Mouse (Mus musculus) liver, embryonic 13.5 days (tissue): ENCODE measurements at regions not wholly inside any gene's neighbourhood (a gene's known extent, or its start where the extent isn't known, plus 50 kb on each side); places are given as distances from the start of the nearest gene placed in this dataset.

Experiments
- ATAC-seq: fragments of 200-750 bp; cut with Nextera tagmentation; 2 replicates; pipeline ENCODE4 v1.8.0; 2017; ENCODE audit warnings: low read depth, mild to moderate bottlenecking, moderate number of reproducible peaks, moderate library complexity
- DNase-seq: peaks from one replicate; pipeline ENCODE4 v3.0.0; 2022
- H3K27ac ChIP-seq: fragments of 300-500 bp; sonication (generic); 2 replicates; pipeline ENCODE4 v1.5.1; 2015; ENCODE audit warnings: moderate library complexity, mild to moderate bottlenecking, inconsistent platforms
- H3K27me3 ChIP-seq: fragments of 300-500 bp; sonication (generic); 2 replicates; pipeline ENCODE4 v1.6.1; 2015; ENCODE audit warnings: mild to moderate bottlenecking, inconsistent platforms
- H3K36me3 ChIP-seq: fragments of 300-500 bp; sonication (generic); 2 replicates; pipeline ENCODE4 v1.6.1; 2015; ENCODE audit warnings: mild to moderate bottlenecking, inconsistent platforms
- H3K4me1 ChIP-seq: fragments of 300-500 bp; sonication (generic); replicated peaks from 2 replicates; pipeline ENCODE4 v1.6.1; 2015; ENCODE audit warnings: inconsistent platforms
- H3K4me2 ChIP-seq: fragments of 300-500 bp; sonication (generic); 2 replicates; pipeline ENCODE4 v1.6.1; 2015; ENCODE audit warnings: inconsistent platforms, mild to moderate bottlenecking, moderate library complexity
- H3K4me3 ChIP-seq: fragments of 300-500 bp; sonication (generic); replicated peaks from 2 replicates; pipeline ENCODE4 v1.5.1; 2015; ENCODE audit warnings: mild to moderate bottlenecking, inconsistent platforms
- H3K9ac ChIP-seq: fragments of 300-500 bp; sonication (generic); 2 replicates; pipeline ENCODE4 v1.6.1; 2015; ENCODE audit warnings: mild to moderate bottlenecking, inconsistent platforms
- H3K9me3 ChIP-seq: fragments of 300-500 bp; sonication (generic); replicated peaks from 2 replicates; pipeline ENCODE4 v1.6.1; 2016; ENCODE audit warnings: inconsistent platforms
- WGBS: fragments of 180-500 bp; shearing (Covaris S2); methylation state at CpG from one replicate; pipeline ENCODE4 v1.1.7; 2015; ENCODE audit not compliant: insufficient replicate concordance; 5-methylcytosine and 5-hydroxymethylcytosine counted together

GRCm38 (mm10) chr2:51073040-51073594, 75.8 kb downstream of the Rnd3 start:
- Histone ChIP-seq H3K27ac (no peak overlapping the region), H3K36me3 (no peaks in the 10 kb centered on the region), H3K27me3 (no peaks in the 10 kb centered on the region), H3K4me2 (no peak overlapping the region), H3K4me3 (no peak overlapping the region), H3K9me3 (no peaks in the 10 kb centered on the region), H3K9ac (no peak overlapping the region), H3K4me1 (peaks cover 5% of the 10 kb centered on the region; the same call in 1 of the 2 replicates)
- WGBS: 42% methylated on average over 14 of the region's 14 CpGs
- ATAC-seq (no peak), DNase-seq (no peak)

- Histone ChIP-seq H3K27me3 (no peaks in the 10 kb centered on the region), H3K4me2 (no peak overlapping the region), H3K27ac (no peak overlapping the region), H3K9ac (no peak overlapping the region), H3K4me3 (no peak overlapping the region), H3K9me3 (no peaks in the 10 kb centered on the region), H3K4me1 (peaks cover 5% of the 10 kb centered on the region; the same call in 1 of the 2 replicates), H3K36me3 (no peaks in the 10 kb centered on the region)
- no peak for ATAC-seq
- WGBS: 17% methylated on average over 6 of the region's 6 CpGs
- no peak for DNase-seq
These were observed 76.5 kb downstream of the Rnd3 start for GRCm38 (mm10) chr2:51072346-51072885.

- DNase-seq (no peak), ATAC-seq (no peak)
- Histone ChIP-seq H3K27ac (no peak overlapping the region), H3K4me3 (no peak overlapping the region), H3K9ac (no peak overlapping the region), H3K36me3 (no peaks in the 10 kb centered on the region), H3K4me2 (no peak overlapping the region), H3K9me3 (no peaks in the 10 kb centered on the region), H3K4me1 (peaks cover 5% of the 10 kb centered on the region; the same call in 1 of the 2 replicates), H3K27me3 (no peaks in the 10 kb centered on the region)
- 78% methylated on average over 2 of the region's 2 CpGs for WGBS
These were observed 78.0 kb downstream of the Rnd3 start for GRCm38 (mm10) chr2:51070902-51071301.

GRCm38 (mm10) chr2:51066423-51066831, 82.5 kb downstream of the Rnd3 start:
- Histone ChIP-seq H3K4me2 (no peak overlapping the region), H3K27me3 (no peaks in the 10 kb centered on the region), H3K4me3 (no peak overlapping the region), H3K9me3 (no peaks in the 10 kb centered on the region), H3K4me1 (no peaks in the 10 kb centered on the region), H3K36me3 (no peaks in the 10 kb centered on the region), H3K9ac (no peak overlapping the region), H3K27ac (no peak overlapping the region)
- 76% methylated on average over 11 of the region's 11 CpGs for WGBS
- DNase-seq: no peak
- ATAC-seq: no peak

- 57% methylated on average over 6 of the region's 6 CpGs for WGBS
- DNase-seq (no peak), ATAC-seq (no peak)
- no peak overlapping the region for H3K4me3 ChIP-seq
- no peak overlapping the region for H3K9ac ChIP-seq
- no peaks in the 10 kb centered on the region for H3K4me1 ChIP-seq
- no peaks in the 10 kb centered on the region for H3K27me3 ChIP-seq
- H3K9me3 ChIP-seq: no peaks in the 10 kb centered on the region
- no peaks in the 10 kb centered on the region for H3K36me3 ChIP-seq
- no peak overlapping the region for H3K27ac ChIP-seq
- H3K4me2 ChIP-seq: no peak overlapping the region
These were observed 83.1 kb downstream of the Rnd3 start for GRCm38 (mm10) chr2:51065821-51066220.

- H3K9ac ChIP-seq: no peak overlapping the region
- DNase-seq (no peak), ATAC-seq (no peak)
- WGBS: 71% methylated on average over 4 of the region's 4 CpGs
- H3K27me3 ChIP-seq: no peaks in the 10 kb centered on the region
- H3K27ac ChIP-seq: no peak overlapping the region
- no peaks in the 10 kb centered on the region for H3K4me1 ChIP-seq
- H3K9me3 ChIP-seq: no peaks in the 10 kb centered on the region
- H3K4me3 ChIP-seq: no peak overlapping the region
- H3K36me3 ChIP-seq: no peaks in the 10 kb centered on the region
- H3K4me2 ChIP-seq: no peak overlapping the region
These were observed 84.1 kb downstream of the Rnd3 start for GRCm38 (mm10) chr2:51064821-51065220.

- Histone ChIP-seq H3K36me3 (no peaks in the 10 kb centered on the region), H3K4me3 (no peak overlapping the region), H3K4me2 (no peak overlapping the region), H3K9me3 (no peaks in the 10 kb centered on the region), H3K27me3 (no peaks in the 10 kb centered on the region), H3K4me1 (no peaks in the 10 kb centered on the region; the same call in 1 of the 2 replicates), H3K9ac (no peak overlapping the region), H3K27ac (no peak overlapping the region)
- WGBS: 66% methylated on average over 5 of the region's 5 CpGs
- ATAC-seq: no peak
- DNase-seq: no peak
These were observed 86.9 kb downstream of the Rnd3 start for GRCm38 (mm10) chr2:51062049-51062448.

GRCm38 (mm10) chr2:51058158-51058557, 90.8 kb downstream of the Rnd3 start:
- WGBS: 67% methylated on average over 4 of the region's 4 CpGs
- Histone ChIP-seq H3K27me3 (no peaks in the 10 kb centered on the region), H3K36me3 (no peaks in the 10 kb centered on the region), H3K4me3 (no peak overlapping the region), H3K9me3 (no peaks in the 10 kb centered on the region), H3K27ac (no peak overlapping the region), H3K4me1 (peaks cover 4% of the 10 kb centered on the region; the same call in 1 of the 2 replicates), H3K4me2 (no peak overlapping the region), H3K9ac (no peak overlapping the region)
- no peak for DNase-seq
- no peak for ATAC-seq

GRCm38 (mm10) chr2:51056141-51056731, 92.7 kb downstream of the Rnd3 start:
- DNase-seq (no peak), ATAC-seq (peak; percentile 86)
- no peak overlapping the region for H3K9ac ChIP-seq
- H3K9me3 ChIP-seq: no peaks in the 10 kb centered on the region
- no peaks in the 10 kb centered on the region for H3K27me3 ChIP-seq
- H3K27ac ChIP-seq: peak overlapping the region; percentile 64
- no peak overlapping the region for H3K4me3 ChIP-seq
- peaks cover 4% of the 10 kb centered on the region; the same call in 1 of the 2 replicates for H3K4me1 ChIP-seq
- H3K36me3 ChIP-seq: no peaks in the 10 kb centered on the region
- H3K4me2 ChIP-seq: no peak overlapping the region
- WGBS: 54% methylated on average over 8 of the region's 8 CpGs

- H3K9ac ChIP-seq: no peak overlapping the region
- H3K4me3 ChIP-seq: no peak overlapping the region
- peaks cover 4% of the 10 kb centered on the region; the same call in 1 of the 2 replicates for H3K4me1 ChIP-seq
- DNase-seq (no peak), ATAC-seq (no peak)
- H3K27me3 ChIP-seq: no peaks in the 10 kb centered on the region
- 34% methylated on average over 3 of the region's 3 CpGs for WGBS
- H3K27ac ChIP-seq: no peak overlapping the region
- H3K4me2 ChIP-seq: no peak overlapping the region
- no peaks in the 10 kb centered on the region for H3K36me3 ChIP-seq
- H3K9me3 ChIP-seq: no peaks in the 10 kb centered on the region
These were observed 93.6 kb downstream of the Rnd3 start for GRCm38 (mm10) chr2:51055339-51055738.

- Histone ChIP-seq H3K4me2 (no peak overlapping the region), H3K9ac (no peak overlapping the region), H3K4me3 (no peak overlapping the region), H3K36me3 (no peaks in the 10 kb centered on the region), H3K9me3 (no peaks in the 10 kb centered on the region), H3K27ac (no peak overlapping the region), H3K4me1 (no peaks in the 10 kb centered on the region), H3K27me3 (no peaks in the 10 kb centered on the region)
- WGBS: 67% methylated on average over 3 of the region's 3 CpGs
- DNase-seq: no peak
- no peak for ATAC-seq
These were observed 99.1 kb downstream of the Rnd3 start for GRCm38 (mm10) chr2:51049834-51050170.
